Mouse (Mus musculus): ENCODE data around the gene Fancg.

Fancg gene

GRCm38 (mm10) chr4:43032501-43032900, 22.2 kb upstream of the Fancg start:
- DNase-seq = no peak

GRCm38 (mm10) chr4:43031237-43031995, 21.1 kb upstream of the Fancg start, which contains the start of gene Stoml2:
Stoml2 (minus strand) TSS chr4:43031710.
- DNase-seq = peak; percentile 96

GRCm38 (mm10) chr4:43030780-43031230, 20.5 kb upstream of the Fancg start:
- DNase-seq = peak; percentile 58 to 68

- no peak for DNase-seq
Measured at GRCm38 (mm10) chr4:43030352-43030751, 20.0 kb upstream of the Fancg start.

DNA sequence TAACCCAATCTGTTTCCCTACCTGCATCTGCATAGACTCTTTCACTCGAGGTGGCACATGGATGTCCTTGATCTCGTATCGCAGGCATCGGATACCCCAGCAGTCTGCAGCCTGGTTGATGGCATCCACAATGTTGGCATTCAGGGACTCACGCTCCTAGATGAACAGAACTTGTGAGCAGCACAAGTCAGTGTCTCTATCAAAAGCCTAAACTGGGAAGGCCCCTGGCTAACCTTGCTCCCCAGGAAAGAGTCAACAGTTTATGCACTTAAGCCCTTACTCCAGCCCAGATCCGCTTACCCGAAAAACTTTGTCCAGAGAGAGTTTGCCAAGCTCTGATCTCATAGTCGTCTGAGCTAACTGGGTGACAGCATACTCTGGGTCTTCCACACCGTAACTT, 19.4 kb upstream of the Fancg start:
- no peak for DNase-seq

- DNase-seq = no peak
Measured at GRCm38 (mm10) chr4:43029121-43029520, 18.8 kb upstream of the Fancg start.

- peak; percentile 98 for DNase-seq
Measured at GRCm38 (mm10) chr4:43025084-43025960, 15.0 kb upstream of the Fancg start, which contains the start of gene Pigo. Pigo (minus strand) TSS chr4:43025819.

DNA sequence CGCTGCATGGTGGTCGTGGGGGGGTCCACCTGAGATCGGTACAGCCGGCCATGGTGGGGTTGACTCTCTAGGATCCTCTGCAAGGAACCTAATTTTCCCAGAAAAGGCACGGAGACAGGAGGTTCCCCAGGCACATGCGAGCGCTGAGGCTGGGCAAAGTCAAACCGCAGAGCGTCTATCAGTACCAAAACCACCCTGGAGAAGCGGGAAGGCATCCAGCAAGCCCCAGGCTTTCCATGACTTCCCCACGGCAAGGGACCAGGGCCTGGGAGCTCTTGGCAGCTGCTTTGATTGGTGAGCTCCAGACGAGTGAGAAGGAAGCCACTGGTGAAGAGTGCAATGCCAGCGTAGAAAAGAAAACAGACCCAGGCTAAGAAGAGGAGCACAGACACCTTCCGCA, 14.4 kb upstream of the Fancg start:
- no peak for DNase-seq

GRCm38 (mm10) chr4:43021341-43021740, 11.0 kb upstream of the Fancg start:
- no peak for DNase-seq

- DNase-seq = no peak
Measured at GRCm38 (mm10) chr4:43020876-43021275, 10.6 kb upstream of the Fancg start.

DNA sequence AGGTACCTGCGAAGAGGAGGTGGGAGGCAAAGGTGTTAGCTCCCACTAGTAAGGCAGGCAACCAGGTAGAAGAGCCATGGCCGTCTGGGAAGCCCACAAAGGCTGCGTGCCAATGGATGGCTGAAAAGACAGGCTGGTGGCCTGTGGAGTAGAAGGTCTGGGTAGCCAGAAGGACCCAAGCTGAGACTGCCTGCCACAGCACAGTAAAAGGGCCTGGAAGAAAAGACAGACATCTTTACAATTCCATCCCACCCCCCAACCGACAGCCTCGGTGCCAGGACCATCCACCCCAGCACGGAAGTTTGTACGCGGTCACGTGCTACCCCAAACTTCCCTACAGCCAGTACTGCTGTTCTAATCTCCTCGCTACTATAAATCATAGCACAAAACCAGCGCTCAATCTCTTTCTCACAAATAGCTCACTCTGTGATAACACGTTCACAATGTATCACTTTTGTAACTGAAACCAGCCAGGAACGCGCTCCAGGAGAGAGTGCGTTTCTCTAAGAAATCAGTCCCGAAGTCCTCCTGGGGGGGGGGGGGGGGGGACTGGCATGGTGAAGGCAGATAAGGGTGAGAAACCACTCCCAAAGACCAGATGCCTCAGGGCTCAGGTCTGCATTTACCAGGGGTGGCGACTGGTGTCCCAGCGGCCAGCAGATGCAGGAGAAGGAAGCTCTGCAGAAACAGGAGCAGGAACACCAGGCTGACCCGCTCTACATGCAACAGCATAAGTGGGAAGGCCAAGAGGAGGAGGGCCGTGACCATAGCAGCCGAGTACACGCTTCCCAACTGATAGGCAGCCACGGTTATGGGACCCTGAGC, 9.5 kb upstream of the Fancg start:
- no peak for DNase-seq

GRCm38 (mm10) chr4:43019176-43019575, 8.9 kb upstream of the Fancg start:
- DNase-seq = no peak

- no peak for DNase-seq
Measured at GRCm38 (mm10) chr4:43018156-43018555, 7.8 kb upstream of the Fancg start.

- DNase-seq = no peak
Measured at GRCm38 (mm10) chr4:43012091-43012490, 1.8 kb upstream of the Fancg start.

DNA sequence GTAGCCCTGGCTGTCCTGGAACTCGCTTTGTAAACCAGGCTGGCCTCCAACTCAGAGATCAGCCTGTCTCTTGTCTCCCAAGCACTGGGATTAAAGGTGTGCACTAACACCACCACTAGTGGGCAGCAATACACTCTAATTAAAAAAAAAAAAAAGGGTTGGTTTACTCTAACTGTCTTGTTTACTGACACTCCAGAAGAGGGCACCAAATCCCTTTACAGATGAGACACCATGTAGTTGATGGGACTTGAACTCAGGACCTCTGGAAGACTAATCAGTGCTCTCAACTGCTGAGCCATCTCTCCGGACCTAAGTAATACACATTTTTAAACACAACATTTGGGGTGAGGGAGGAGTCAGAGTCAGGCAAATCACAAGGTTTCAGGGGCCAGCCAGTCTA, 4.5 kb downstream of the Fancg start:
- peak; percentile 23 to 43 for DNase-seq

DNA sequence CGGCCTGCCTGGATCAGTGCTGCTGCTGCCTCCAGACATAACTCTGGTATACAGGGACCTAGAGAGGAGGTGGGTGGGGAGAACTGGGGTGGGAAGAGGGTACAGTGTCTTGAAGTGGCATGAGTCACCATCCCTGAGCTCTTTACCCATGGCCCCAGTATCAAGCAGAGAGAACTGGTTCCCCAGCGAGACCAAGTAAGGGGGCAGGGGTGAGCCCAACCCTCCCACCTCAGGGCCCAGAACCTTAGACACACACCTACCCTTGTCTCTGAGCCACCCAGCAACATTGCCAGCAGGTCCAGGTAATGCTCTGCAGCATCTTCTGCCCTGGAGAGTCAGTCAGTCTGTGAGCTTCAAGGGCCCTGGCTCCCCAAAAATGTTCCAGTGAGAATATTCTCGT, 5.4 kb downstream of the Fancg start:
- DNase-seq = no peak

- peak in 1 of 2 experiments; percentile 15 for DNase-seq
Measured at GRCm38 (mm10) chr4:43002756-43003439, 7.4 kb downstream of the Fancg start.

- DNase-seq = no peak
Measured at GRCm38 (mm10) chr4:43001272-43001671, 9.0 kb downstream of the Fancg start.

- peak; percentile 99 for DNase-seq
Measured at GRCm38 (mm10) chr4:43000141-43000986, 9.9 kb downstream of the Fancg start, which contains the start of gene Vcp. Vcp (minus strand) TSS chr4:43000507.

- DNase-seq = peak; percentile 80 to 89
Measured at GRCm38 (mm10) chr4:42999451-43000140, 10.7 kb downstream of the Fancg start.

All from kidney, postnatal 4 days (tissue).